Mouse (Mus musculus): ENCODE results near the gene Ptp4a2. TPM values are rescaled to one million over a fixed set of nuclear protein-coding genes. Genes with fewer than 3 reads are reported as not detected.

Ptp4a2 gene
- polyA plus RNA-seq, 1 experiment from 2014 or later = 383 TPM

DNA sequence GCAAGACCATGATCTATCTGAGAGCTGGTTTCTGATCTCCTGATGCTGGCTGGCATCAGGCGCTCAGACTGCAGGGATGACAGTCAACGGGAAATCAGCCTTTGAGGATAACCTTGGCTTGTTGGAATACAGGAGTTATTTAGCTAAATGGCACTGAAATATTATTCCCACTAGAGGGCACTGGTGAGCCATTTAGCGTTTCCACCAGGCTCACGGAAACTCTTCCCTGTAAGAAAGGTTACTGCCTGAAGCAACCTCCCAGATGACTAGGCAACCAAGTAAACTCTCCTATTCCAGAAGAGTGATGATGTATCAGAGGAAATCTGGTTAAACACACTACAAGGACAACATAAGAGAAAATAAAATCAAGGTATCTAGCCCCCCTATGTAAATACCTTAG lies 25.8 kb upstream of the Ptp4a2 start:
- H3K9ac ChIP-seq (ENCODE audit: low read depth, low read length) = no peak overlapping the region
- H3K36me3 ChIP-seq (ENCODE audit: insufficient read depth, low read length) = no peaks in the 10 kb centered on the region
- no peaks in the 10 kb centered on the region for H3K27me3 ChIP-seq (ENCODE audit: insufficient read depth, low read length)
- H3K4me2 ChIP-seq (ENCODE audit: low read length) = no peak overlapping the region
- ATAC-seq (replicated peaks; ENCODE audit: low FRiP score, low read depth) = no peak
- no peaks in the 10 kb centered on the region for H3K9me3 ChIP-seq (replicated peaks; ENCODE audit: low read length)
- WGBS = 4% methylated on average over 4 of the region's 4 CpGs
- no peak overlapping the region for H3K4me3 ChIP-seq (replicated peaks; ENCODE audit: low read depth, low read length)
- H3K4me1 ChIP-seq (replicated peaks; ENCODE audit: insufficient read depth, low read length) = peaks cover 3% of the 10 kb centered on the region
- no peak overlapping the region for H3K27ac ChIP-seq
- DNase-seq (ENCODE audit: low spot score) = peak; percentile 95
- peak; percentile 93 for TF ChIP-seq CTCF (IDR thresholded peaks at IDR 0.05; ENCODE audit: low read depth)

GRCm38 (mm10) chr4:129788693-129789092 lies 22.3 kb upstream of the Ptp4a2 start:
- WGBS = 15% methylated on average over 8 of the region's 8 CpGs
- peaks cover 3% of the 10 kb centered on the region; the same call in 1 of the 2 replicates for H3K4me1 ChIP-seq (replicated peaks; ENCODE audit: insufficient read depth, low read length)
- no peak for TF ChIP-seq CTCF (IDR thresholded peaks at IDR 0.05; ENCODE audit: low read depth)
- H3K36me3 ChIP-seq (ENCODE audit: insufficient read depth, low read length) = no peaks in the 10 kb centered on the region
- H3K9me3 ChIP-seq (replicated peaks; ENCODE audit: low read length) = no peaks in the 10 kb centered on the region
- no peaks in the 10 kb centered on the region for H3K27me3 ChIP-seq (ENCODE audit: insufficient read depth, low read length)
- H3K4me3 ChIP-seq (replicated peaks; ENCODE audit: low read depth, low read length) = no peak overlapping the region
- no peak overlapping the region for H3K4me2 ChIP-seq (ENCODE audit: low read length)
- ATAC-seq (replicated peaks; ENCODE audit: low FRiP score, low read depth) (no peak), DNase-seq (ENCODE audit: low spot score) (peak; percentile 82)
- H3K9ac ChIP-seq (ENCODE audit: low read depth, low read length) = no peak overlapping the region
- no peak overlapping the region for H3K27ac ChIP-seq

DNA sequence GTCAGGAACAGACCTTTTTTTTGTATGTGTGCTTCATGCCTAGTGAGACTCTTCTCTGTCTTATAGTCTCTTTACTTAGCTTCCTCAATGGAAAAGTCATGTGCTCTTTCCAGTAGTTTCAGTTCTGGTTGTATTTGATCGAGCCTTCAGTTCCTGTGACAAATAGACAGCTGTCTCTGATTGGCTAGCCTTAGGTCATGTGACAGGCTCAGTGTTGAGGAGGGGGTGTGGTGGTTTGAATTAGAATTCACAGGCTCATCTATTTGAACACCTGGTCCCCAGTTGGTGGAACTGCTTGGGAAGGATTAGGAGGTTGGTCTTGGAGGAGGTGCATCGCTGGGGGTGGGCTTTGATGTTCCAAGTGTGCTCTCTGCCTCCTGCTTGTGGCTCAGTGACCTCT lies 21.4 kb upstream of the Ptp4a2 start:
- H3K9me3 ChIP-seq (replicated peaks; ENCODE audit: low read length) = no peaks in the 10 kb centered on the region
- H3K9ac ChIP-seq (ENCODE audit: low read depth, low read length) = no peak overlapping the region
- WGBS = 100% methylated on average over 2 of the region's 2 CpGs
- no peak overlapping the region for H3K27ac ChIP-seq
- no peaks in the 10 kb centered on the region for H3K27me3 ChIP-seq (ENCODE audit: insufficient read depth, low read length)
- no peak overlapping the region for H3K4me2 ChIP-seq (ENCODE audit: low read length)
- H3K4me1 ChIP-seq (replicated peaks; ENCODE audit: insufficient read depth, low read length) = peaks cover 6% of the 10 kb centered on the region
- DNase-seq (ENCODE audit: low spot score) (no peak), ATAC-seq (replicated peaks; ENCODE audit: low FRiP score, low read depth) (no peak)
- no peaks in the 10 kb centered on the region for H3K36me3 ChIP-seq (ENCODE audit: insufficient read depth, low read length)
- no peak overlapping the region for H3K4me3 ChIP-seq (replicated peaks; ENCODE audit: low read depth, low read length)
- TF ChIP-seq CTCF (IDR thresholded peaks at IDR 0.05; ENCODE audit: low read depth) = no peak

DNA sequence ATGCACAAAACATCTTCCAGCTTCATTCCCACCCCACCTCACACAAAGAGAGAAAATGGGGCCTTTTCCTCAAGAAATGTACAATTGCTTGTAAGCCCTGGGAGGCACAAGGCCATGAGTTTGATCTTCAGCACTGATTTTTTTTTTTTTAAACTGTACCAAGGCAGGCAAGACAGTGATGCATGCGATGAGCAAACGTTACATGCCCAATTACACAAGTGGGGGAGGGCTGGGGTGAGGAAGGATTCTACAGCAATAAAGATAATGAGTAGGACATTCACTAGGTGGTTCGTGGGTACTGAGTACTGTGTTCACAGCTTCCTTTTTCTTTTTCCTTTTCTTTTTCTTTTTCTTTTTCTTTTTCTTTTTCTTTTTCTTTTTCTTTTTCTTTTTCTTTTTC lies 20.5 kb upstream of the Ptp4a2 start:
- Histone ChIP-seq H3K4me1 (replicated peaks; ENCODE audit: insufficient read depth, low read length) (peaks cover 14% of the 10 kb centered on the region), H3K36me3 (ENCODE audit: insufficient read depth, low read length) (no peaks in the 10 kb centered on the region), H3K27ac (no peak overlapping the region), H3K27me3 (ENCODE audit: insufficient read depth, low read length) (no peaks in the 10 kb centered on the region), H3K9ac (ENCODE audit: low read depth, low read length) (no peak overlapping the region), H3K4me2 (ENCODE audit: low read length) (no peak overlapping the region), H3K4me3 (replicated peaks; ENCODE audit: low read depth, low read length) (no peak overlapping the region), H3K9me3 (replicated peaks; ENCODE audit: low read length) (no peaks in the 10 kb centered on the region)
- ATAC-seq (replicated peaks; ENCODE audit: low FRiP score, low read depth) (no peak), DNase-seq (ENCODE audit: low spot score) (no peak)
- TF ChIP-seq CTCF (IDR thresholded peaks at IDR 0.05; ENCODE audit: low read depth) = no peak
- WGBS = 45% methylated on average over 3 of the region's 3 CpGs

- no peak for TF ChIP-seq CTCF (IDR thresholded peaks at IDR 0.05; ENCODE audit: low read depth)
- no peak overlapping the region for H3K4me3 ChIP-seq (replicated peaks; ENCODE audit: low read depth, low read length)
- H3K9me3 ChIP-seq (replicated peaks; ENCODE audit: low read length) = no peaks in the 10 kb centered on the region
- no peak overlapping the region for H3K27ac ChIP-seq
- no peaks in the 10 kb centered on the region for H3K36me3 ChIP-seq (ENCODE audit: insufficient read depth, low read length)
- 23% methylated on average over 1 of the region's 1 CpGs for WGBS
- no peak for DNase-seq (ENCODE audit: low spot score)
- H3K9ac ChIP-seq (ENCODE audit: low read depth, low read length) = no peak overlapping the region
- H3K27me3 ChIP-seq (ENCODE audit: insufficient read depth, low read length) = no peaks in the 10 kb centered on the region
- H3K4me2 ChIP-seq (ENCODE audit: low read length) = no peak overlapping the region
- ATAC-seq (replicated peaks; ENCODE audit: low FRiP score, low read depth) = no peak
- peaks cover 14% of the 10 kb centered on the region for H3K4me1 ChIP-seq (replicated peaks; ENCODE audit: insufficient read depth, low read length)
These were observed 19.6 kb upstream of the Ptp4a2 start for GRCm38 (mm10) chr4:129791399-129791798.

GRCm38 (mm10) chr4:129792666-129793202 lies 18.3 kb upstream of the Ptp4a2 start:
- ATAC-seq (replicated peaks; ENCODE audit: low FRiP score, low read depth) (no peak), DNase-seq (ENCODE audit: low spot score) (no peak)
- H3K27ac ChIP-seq = no peak overlapping the region
- no peaks in the 10 kb centered on the region for H3K36me3 ChIP-seq (ENCODE audit: insufficient read depth, low read length)
- no peaks in the 10 kb centered on the region for H3K9me3 ChIP-seq (replicated peaks; ENCODE audit: low read length)
- no peak overlapping the region for H3K4me2 ChIP-seq (ENCODE audit: low read length)
- H3K27me3 ChIP-seq (ENCODE audit: insufficient read depth, low read length) = no peaks in the 10 kb centered on the region
- no peak for TF ChIP-seq CTCF (IDR thresholded peaks at IDR 0.05; ENCODE audit: low read depth)
- WGBS = 90% methylated on average over 7 of the region's 7 CpGs
- no peak overlapping the region for H3K9ac ChIP-seq (ENCODE audit: low read depth, low read length)
- no peak overlapping the region for H3K4me3 ChIP-seq (replicated peaks; ENCODE audit: low read depth, low read length)
- peaks cover 14% of the 10 kb centered on the region for H3K4me1 ChIP-seq (replicated peaks; ENCODE audit: insufficient read depth, low read length)

All from kidney, postnatal 0 days (tissue).